Mouse (Mus musculus) lung, postnatal 0 days (tissue): ENCODE data around the gene Ifit1.
A peak's percentile ranks its signal among the peaks of the same experiment; 100 is the strongest.
"Not testable (repeated sequence)": the region's sequence is repeated elsewhere in the genome, so short reads cannot be mapped to it uniquely, and the experiment has no call there.

Experiments
- CTCF ChIP-seq: IDR thresholded peaks from 2 replicates; pipeline ENCODE4 v1.5.1; 2016; ENCODE audit warnings: antibody characterized with exemption, mild to moderate bottlenecking
- EP300 ChIP-seq: IDR thresholded peaks from 2 replicates; pipeline ENCODE4 v1.6.1; 2016; ENCODE audit warnings: antibody characterized with exemption, mild to moderate bottlenecking, control low read depth

DNA sequence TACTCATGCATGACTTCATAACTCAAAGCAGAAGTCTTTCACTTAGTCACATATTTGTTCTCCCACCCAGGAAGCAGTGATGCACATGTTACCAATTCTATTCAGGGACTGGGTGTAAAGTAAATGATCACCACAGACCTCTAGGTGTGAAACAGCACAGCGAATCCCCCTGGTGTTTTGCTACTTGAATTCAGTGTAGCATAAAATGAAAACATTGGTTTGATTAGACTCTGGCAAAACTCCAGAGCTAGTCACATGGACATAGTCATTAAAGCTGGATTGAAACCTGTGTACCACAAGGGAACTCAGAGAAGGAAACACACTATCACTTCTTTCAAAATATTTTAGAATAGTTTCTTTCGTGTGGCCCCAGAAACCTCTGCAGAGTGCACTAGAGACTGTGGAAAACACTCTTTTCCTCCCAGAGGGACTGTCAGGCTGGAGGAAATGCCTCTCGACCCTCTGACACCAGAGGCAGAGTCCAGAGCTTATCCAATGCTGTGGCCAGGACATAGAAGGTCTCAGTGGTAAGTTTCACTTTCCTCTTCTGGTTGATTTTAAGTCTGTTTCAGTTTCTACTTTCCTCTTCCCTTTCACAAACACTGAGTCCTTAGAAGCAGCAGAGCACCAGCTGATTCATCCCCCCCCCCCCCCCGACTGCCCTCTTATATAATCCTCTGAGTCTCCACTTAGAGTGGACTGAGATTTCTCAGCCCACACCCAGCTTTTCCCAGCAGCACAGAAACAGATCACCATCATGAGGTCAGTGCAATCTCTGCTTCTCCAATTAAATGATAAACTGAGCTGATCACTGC lies 33.2 kb upstream of the Ifit1 start, which contains the start of gene Ifit3b:
- TF ChIP-seq EP300: peak; percentile 67
- not testable (repeated sequence) for TF ChIP-seq CTCF
